Mouse (Mus musculus): ENCODE data around the gene Slfn1. TPM values are rescaled to one million over a fixed set of nuclear protein-coding genes. Genes with fewer than 3 reads are reported as not detected.
A peak's percentile ranks its signal among the peaks of the same experiment; 100 is the strongest.

Slfn1 gene
- polyA plus RNA-seq, 1 experiment: 24.3 TPM

DNA sequence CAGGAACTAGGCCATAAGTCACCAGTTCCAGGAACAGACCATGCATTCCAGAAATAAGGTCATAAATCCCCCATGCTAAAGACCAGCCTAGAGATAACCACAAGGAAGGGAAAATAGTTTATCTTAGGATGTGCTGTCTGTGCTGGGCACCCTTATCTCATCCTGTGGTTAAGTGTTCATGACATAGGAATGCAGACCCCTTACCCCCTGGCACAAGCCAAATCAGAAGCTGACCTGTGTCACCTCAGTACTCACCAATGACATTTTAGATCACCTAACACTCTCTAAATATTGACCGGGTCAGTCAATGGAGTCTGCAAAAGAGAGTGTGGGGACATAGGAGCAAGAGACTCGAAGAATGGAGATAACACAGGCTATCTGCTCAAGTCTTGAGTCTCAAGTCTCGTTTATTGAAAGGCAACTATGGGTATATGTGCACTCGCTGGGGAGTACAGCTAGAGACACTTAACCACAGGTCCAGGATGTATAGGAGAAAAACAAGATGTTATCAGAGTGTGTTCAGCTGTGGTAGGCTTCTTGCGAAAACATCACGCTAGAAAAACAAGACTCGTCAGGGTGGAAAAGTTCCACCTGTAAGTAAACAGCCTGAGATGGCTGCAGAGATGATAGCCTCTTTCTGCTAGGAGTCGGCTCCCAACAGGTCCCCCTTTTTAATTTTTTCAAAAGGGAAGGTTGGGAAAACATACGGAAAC, 37.0 kb upstream of the Slfn1 start:
- Histone ChIP-seq H3K4me3 (ENCODE audit: control insufficient read depth, insufficient read depth, low read length) (no peak overlapping the region), H3K36me3 (ENCODE audit: control insufficient read depth, insufficient read depth, low read length) (no peaks in the 10 kb centered on the region), H3K27me3 (ENCODE audit: control insufficient read depth, insufficient read depth, low read length) (no peaks in the 10 kb centered on the region), H3K27ac (ENCODE audit: control insufficient read depth, insufficient read depth, low read length) (peak overlapping the region; percentile 100), H3K4me1 (replicated peaks; ENCODE audit: control insufficient read depth, insufficient read depth, low read length) (peaks cover 22% of the 10 kb centered on the region)
- TF ChIP-seq POLR2A (IDR thresholded peaks at IDR 0.05; ENCODE audit: control insufficient read depth, extremely low read depth, insufficient read depth, low read length, poor library complexity) (no peak), CTCF (IDR thresholded peaks at IDR 0.05; ENCODE audit: borderline replicate concordance, control insufficient read depth, extremely low read depth, insufficient read depth, low read length, poor library complexity) (no peak)
- WGBS: 17% methylated on average over 9 of the region's 9 CpGs
- peak; percentile 68 for DNase-seq

DNA sequence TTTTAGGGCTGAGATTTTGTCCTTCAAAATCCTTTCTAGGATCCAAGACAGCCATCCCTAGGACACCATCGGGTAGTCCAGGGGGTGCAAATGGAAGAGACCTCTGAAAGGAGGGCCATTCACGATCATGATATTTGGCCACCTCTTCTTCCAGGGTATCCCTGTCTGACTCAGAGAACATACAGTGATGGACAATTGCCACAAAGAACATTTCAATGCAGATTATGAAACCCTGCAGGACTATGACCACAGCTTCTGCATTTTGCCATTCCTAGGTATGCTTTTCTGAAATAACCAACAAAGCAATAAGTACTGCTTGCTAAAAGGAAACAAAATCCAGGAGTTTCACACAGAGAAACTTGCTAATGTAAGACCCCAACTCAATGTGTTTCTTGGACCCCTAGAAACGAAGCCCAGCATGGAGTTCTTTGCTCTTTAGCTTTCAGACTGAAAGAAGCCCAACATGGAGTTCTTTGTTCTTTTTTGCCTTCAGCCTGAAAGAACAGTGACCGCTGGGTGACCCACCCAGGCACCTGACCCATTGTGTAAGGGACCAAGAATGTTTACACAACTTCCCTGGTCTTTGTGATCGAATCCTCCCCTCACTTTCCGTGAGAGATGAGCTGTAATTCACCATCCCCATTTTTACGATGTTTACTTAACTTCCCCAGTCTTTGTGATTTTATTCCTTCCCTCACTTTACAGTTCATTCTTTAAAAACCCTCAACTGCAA, 33.7 kb upstream of the Slfn1 start:
- TF ChIP-seq CTCF (IDR thresholded peaks at IDR 0.05; ENCODE audit: borderline replicate concordance, control insufficient read depth, extremely low read depth, insufficient read depth, low read length, poor library complexity): no peak
- no peak for TF ChIP-seq POLR2A (IDR thresholded peaks at IDR 0.05; ENCODE audit: control insufficient read depth, extremely low read depth, insufficient read depth, low read length, poor library complexity)
- H3K27ac ChIP-seq (ENCODE audit: control insufficient read depth, insufficient read depth, low read length): no peak overlapping the region
- H3K36me3 ChIP-seq (ENCODE audit: control insufficient read depth, insufficient read depth, low read length): no peaks in the 10 kb centered on the region
- H3K4me3 ChIP-seq (ENCODE audit: control insufficient read depth, insufficient read depth, low read length): no peak overlapping the region
- peak; percentile 0 for DNase-seq
- 96% methylated on average over 7 of the region's 7 CpGs for WGBS
- no peaks in the 10 kb centered on the region for H3K27me3 ChIP-seq (ENCODE audit: control insufficient read depth, insufficient read depth, low read length)
- peaks cover 18% of the 10 kb centered on the region for H3K4me1 ChIP-seq (replicated peaks; ENCODE audit: control insufficient read depth, insufficient read depth, low read length)

DNA sequence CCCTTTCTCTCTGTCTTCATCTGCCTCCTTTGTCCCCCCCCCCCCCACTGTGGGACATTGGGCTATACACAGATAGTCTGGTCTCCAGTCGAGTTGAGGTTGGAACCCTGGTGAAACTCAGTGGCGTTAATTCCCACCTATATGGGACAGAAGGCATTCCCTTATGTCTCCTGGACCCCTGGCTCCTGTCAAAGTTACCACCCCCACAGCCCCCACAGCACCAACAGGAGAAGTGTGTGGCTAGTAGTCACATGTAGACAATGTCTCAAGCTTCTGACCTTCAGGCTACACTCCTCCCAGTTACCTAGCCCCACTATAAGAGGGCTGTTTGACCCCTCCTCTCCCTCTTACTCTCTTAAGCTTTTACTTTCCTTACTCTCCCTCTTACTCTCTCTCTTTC, 32.5 kb upstream of the Slfn1 start:
- no peak overlapping the region for H3K27ac ChIP-seq (ENCODE audit: control insufficient read depth, insufficient read depth, low read length)
- peak; percentile 0 for DNase-seq
- 95% methylated on average over 2 of the region's 2 CpGs for WGBS
- no peaks in the 10 kb centered on the region for H3K36me3 ChIP-seq (ENCODE audit: control insufficient read depth, insufficient read depth, low read length)
- peaks cover 7% of the 10 kb centered on the region for H3K4me1 ChIP-seq (replicated peaks; ENCODE audit: control insufficient read depth, insufficient read depth, low read length)
- H3K4me3 ChIP-seq (ENCODE audit: control insufficient read depth, insufficient read depth, low read length): no peak overlapping the region
- TF ChIP-seq POLR2A (IDR thresholded peaks at IDR 0.05; ENCODE audit: control insufficient read depth, extremely low read depth, insufficient read depth, low read length, poor library complexity): no peak
- no peak for TF ChIP-seq CTCF (IDR thresholded peaks at IDR 0.05; ENCODE audit: borderline replicate concordance, control insufficient read depth, extremely low read depth, insufficient read depth, low read length, poor library complexity)
- no peaks in the 10 kb centered on the region for H3K27me3 ChIP-seq (ENCODE audit: control insufficient read depth, insufficient read depth, low read length)

DNA sequence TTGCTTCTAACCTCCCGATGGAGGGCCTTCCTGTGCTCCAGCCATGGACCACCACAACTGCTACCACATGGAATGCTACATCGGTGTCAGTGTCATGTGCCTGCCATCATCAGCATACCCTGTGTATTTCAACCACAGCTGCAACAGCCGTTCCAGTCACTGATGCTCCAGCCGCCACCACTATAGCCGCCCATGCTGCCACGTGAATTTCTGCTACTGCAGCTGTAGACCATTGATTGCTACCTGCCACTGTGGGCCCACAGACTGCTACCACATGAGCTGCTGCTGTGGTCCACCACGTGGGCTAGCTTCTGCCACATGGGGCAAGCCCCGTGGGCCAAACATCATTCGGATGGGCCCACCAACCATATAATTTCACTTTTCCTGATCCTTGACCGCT, 31.9 kb upstream of the Slfn1 start:
- no peak overlapping the region for H3K4me3 ChIP-seq (ENCODE audit: control insufficient read depth, insufficient read depth, low read length)
- 98% methylated on average over 10 of the region's 10 CpGs for WGBS
- peaks cover 7% of the 10 kb centered on the region for H3K4me1 ChIP-seq (replicated peaks; ENCODE audit: control insufficient read depth, insufficient read depth, low read length)
- DNase-seq: no peak
- TF ChIP-seq CTCF (IDR thresholded peaks at IDR 0.05; ENCODE audit: borderline replicate concordance, control insufficient read depth, extremely low read depth, insufficient read depth, low read length, poor library complexity) (no peak), POLR2A (IDR thresholded peaks at IDR 0.05; ENCODE audit: control insufficient read depth, extremely low read depth, insufficient read depth, low read length, poor library complexity) (no peak)
- H3K27ac ChIP-seq (ENCODE audit: control insufficient read depth, insufficient read depth, low read length): no peak overlapping the region
- H3K27me3 ChIP-seq (ENCODE audit: control insufficient read depth, insufficient read depth, low read length): no peaks in the 10 kb centered on the region
- no peaks in the 10 kb centered on the region for H3K36me3 ChIP-seq (ENCODE audit: control insufficient read depth, insufficient read depth, low read length)

DNA sequence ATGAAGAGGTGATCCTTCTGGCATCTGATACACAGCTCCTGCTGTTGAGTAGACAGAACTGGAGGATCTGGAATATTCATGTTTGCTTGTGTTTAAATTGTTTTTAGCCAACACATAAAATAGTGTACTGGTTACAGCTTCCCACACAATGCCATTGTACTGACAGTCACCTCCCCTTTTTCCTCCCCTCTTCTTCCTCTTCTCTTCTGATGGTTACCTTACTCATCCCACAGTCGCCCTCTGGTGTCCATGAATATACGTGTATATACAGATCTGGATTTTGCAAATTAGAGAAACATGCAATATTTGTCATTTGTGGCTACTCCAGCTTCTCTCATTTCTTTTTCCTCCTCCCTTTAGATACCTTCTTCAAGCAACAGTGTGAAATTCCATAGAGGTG, 1.5 kb upstream of the Slfn1 start:
- DNase-seq: peak; percentile 81
- 0% methylated on average over 2 of the region's 2 CpGs for WGBS

DNA sequence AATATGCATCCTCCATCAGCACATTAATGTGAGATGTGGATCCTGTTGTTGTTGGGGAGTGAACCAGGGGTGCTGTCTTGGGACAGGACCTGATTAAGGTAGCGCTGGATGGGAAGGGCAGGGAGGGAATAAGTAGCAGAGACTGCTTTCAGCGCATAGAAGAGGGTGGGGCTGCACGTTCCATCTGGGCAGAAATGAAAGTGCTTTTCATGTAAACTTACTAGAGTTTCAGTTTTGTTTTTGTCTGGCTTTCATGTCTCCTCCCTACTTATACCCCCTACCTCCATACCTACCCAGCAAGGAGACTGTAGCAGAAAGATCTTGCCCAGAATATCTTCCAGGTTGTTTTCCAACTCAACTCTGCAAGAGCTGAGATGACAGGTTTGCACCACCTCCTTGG, 1.4 kb downstream of the Slfn1 start:
- no peak for DNase-seq
- Histone ChIP-seq H3K4me3 (ENCODE audit: control insufficient read depth, insufficient read depth, low read length) (peak overlapping the region; percentile 23), H3K27me3 (ENCODE audit: control insufficient read depth, insufficient read depth, low read length) (no peaks in the 10 kb centered on the region), H3K36me3 (ENCODE audit: control insufficient read depth, insufficient read depth, low read length) (no peaks in the 10 kb centered on the region), H3K4me1 (replicated peaks; ENCODE audit: control insufficient read depth, insufficient read depth, low read length) (peaks cover 18% of the 10 kb centered on the region), H3K27ac (ENCODE audit: control insufficient read depth, insufficient read depth, low read length) (no peak overlapping the region)
- TF ChIP-seq CTCF (IDR thresholded peaks at IDR 0.05; ENCODE audit: borderline replicate concordance, control insufficient read depth, extremely low read depth, insufficient read depth, low read length, poor library complexity) (no peak), POLR2A (IDR thresholded peaks at IDR 0.05; ENCODE audit: control insufficient read depth, extremely low read depth, insufficient read depth, low read length, poor library complexity) (no peak)
- WGBS: 34% methylated on average over 3 of the region's 3 CpGs

More for the DNA sequence above, 1.5 kb upstream of the Slfn1 start:
- Histone ChIP-seq H3K4me1 (replicated peaks; ENCODE audit: control insufficient read depth, insufficient read depth, low read length) (peaks cover 16% of the 10 kb centered on the region), H3K4me3 (ENCODE audit: control insufficient read depth, insufficient read depth, low read length) (no peak overlapping the region), H3K27ac (ENCODE audit: control insufficient read depth, insufficient read depth, low read length) (no peak overlapping the region), H3K27me3 (ENCODE audit: control insufficient read depth, insufficient read depth, low read length) (no peaks in the 10 kb centered on the region), H3K36me3 (ENCODE audit: control insufficient read depth, insufficient read depth, low read length) (no peaks in the 10 kb centered on the region)
- TF ChIP-seq POLR2A (IDR thresholded peaks at IDR 0.05; ENCODE audit: control insufficient read depth, extremely low read depth, insufficient read depth, low read length, poor library complexity): no peak
- TF ChIP-seq CTCF (IDR thresholded peaks at IDR 0.05; ENCODE audit: borderline replicate concordance, control insufficient read depth, extremely low read depth, insufficient read depth, low read length, poor library complexity): no peak

Measured in thymus, adult 2 months (tissue).